ENCODE assay signal across 11 mouse cellular contexts in the genomic region with DNA sequence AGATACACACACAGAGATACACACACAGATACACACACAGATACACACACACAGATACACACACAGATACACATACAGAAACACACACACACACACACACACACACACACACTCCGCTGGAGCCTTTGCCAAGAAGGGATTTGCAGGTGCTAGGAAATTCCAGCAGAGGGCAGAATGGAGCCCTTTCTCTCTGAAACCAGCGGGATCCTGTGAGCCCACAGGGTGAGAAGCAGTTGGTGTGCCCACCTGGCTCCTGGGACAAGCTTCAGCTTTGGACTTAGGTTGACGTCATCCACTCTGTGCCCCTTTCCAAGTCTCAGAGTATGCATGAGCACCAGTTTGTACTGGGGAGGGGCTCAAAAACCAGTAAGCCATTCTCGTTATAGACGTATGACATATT. TPM values are rescaled to one million over a fixed set of nuclear protein-coding genes. Genes with fewer than 3 reads are reported as not detected.
DNase-seq lines count a peak whose midpoint lies in the region; ATAC-seq and TF ChIP-seq lines count a peak whose summit lies in the region.
"Had no signal": no experiment of that assay in that cellular context is flagged by ENCODE, and none has a peak within 500 bp of the region (broad histone marks: within the 10 kb centered on the region; RNA-seq: fewer than 3 reads in every experiment).

No protein-coding gene starts in this region.

- no peak for ATAC-seq in lung, embryonic 14.5 days (ENCODE audit: insufficient read depth)
- ATAC-seq in stomach, postnatal 0 days (ENCODE audit: low FRiP score, low TSS enrichment), result no peak

- H3K79me2 ChIP-seq in heart, adult 2 months (replicated peaks; ENCODE audit: control insufficient read depth, insufficient read depth, low read length), result no peaks in the 10 kb centered on the region

- H3K9me3 ChIP-seq in lung, embryonic 14.5 days (ENCODE audit: low read depth, low read length), result no peaks in the 10 kb centered on the region
- H3K9me3 ChIP-seq in stomach, postnatal 0 days (ENCODE audit: control insufficient read depth, low read length), result no peaks in the 10 kb centered on the region
- H3K9me3 ChIP-seq: limb, embryonic 13.5 days had no signal

- no peak overlapping the region for H3K4me2 ChIP-seq in lung, embryonic 14.5 days
- no peak overlapping the region for H3K4me2 ChIP-seq in stomach, postnatal 0 days (replicated peaks; ENCODE audit: low read depth)
- H3K4me2 ChIP-seq: limb, embryonic 13.5 days had no signal

- peak; percentile 22; the same call in 1 of the 2 replicates for TF ChIP-seq CTCF in heart, adult 2 months (IDR thresholded peaks at IDR 0.05)
- TF ChIP-seq CTCF in lung, embryonic 14.5 days (IDR thresholded peaks at IDR 0.05; ENCODE audit: low read depth), result peak; percentile 59
- TF ChIP-seq CTCF in bone marrow macrophage, adult 2 months (IDR thresholded peaks at IDR 0.05; ENCODE audit: low read depth, low read length), result peak; percentile 35; the same call in 1 of the 2 replicates
- peak; percentile 63 for TF ChIP-seq CTCF in stomach, postnatal 0 days (IDR thresholded peaks at IDR 0.05; ENCODE audit: low read depth)

- no peaks in the 10 kb centered on the region for H3K4me1 ChIP-seq in heart, adult 2 months (ENCODE audit: control insufficient read depth, insufficient read depth, low read length)
- H3K4me1 ChIP-seq in lung, embryonic 14.5 days (ENCODE audit: insufficient read depth), result no peaks in the 10 kb centered on the region
- no peaks in the 10 kb centered on the region for H3K4me1 ChIP-seq in bone marrow macrophage, adult 2 months (ENCODE audit: control insufficient read depth, insufficient read depth, low read length)
- no peaks in the 10 kb centered on the region for H3K4me1 ChIP-seq in stomach, postnatal 0 days (replicated peaks; ENCODE audit: control insufficient read depth, insufficient read depth)
- H3K4me1 ChIP-seq: limb, embryonic 13.5 days had no signal

- H3K27me3 ChIP-seq in heart, adult 2 months (ENCODE audit: control insufficient read depth, insufficient read depth, low read length), result no peaks in the 10 kb centered on the region
- no peaks in the 10 kb centered on the region for H3K27me3 ChIP-seq in lung, embryonic 14.5 days (ENCODE audit: insufficient read depth, low read length)
- no peaks in the 10 kb centered on the region for H3K27me3 ChIP-seq in stomach, postnatal 0 days (ENCODE audit: control insufficient read depth, insufficient read depth, low read length)
- H3K27me3 ChIP-seq: limb, embryonic 13.5 days had no signal

- TF ChIP-seq POLR2A in heart, adult 2 months (IDR thresholded peaks at IDR 0.05; ENCODE audit: insufficient read depth, low read depth, low read length), result no peak
- no peak for TF ChIP-seq POLR2A in bone marrow macrophage, adult 2 months (IDR thresholded peaks at IDR 0.05; ENCODE audit: borderline replicate concordance, low read depth, low read length)

- TF ChIP-seq EP300 in heart, adult 2 months (IDR thresholded peaks at IDR 0.05; ENCODE audit: insufficient read depth, low read depth, low read length), result no peak
- no peak for TF ChIP-seq EP300 in stomach, postnatal 0 days (optimal IDR thresholded peaks at IDR 0.05)

- 56% methylated on average over 5 of the region's 5 CpGs for WGBS in heart, adult 2 months
- 50% methylated on average over 5 of the region's 5 CpGs for WGBS in lung, embryonic 14.5 days
- 56% methylated on average over 5 of the region's 5 CpGs for WGBS in stomach, postnatal 0 days

- intact Hi-C loops in heart, adult 2 months (cut with DNase I), result no loop called here

- no peaks in the 10 kb centered on the region for H3K36me3 ChIP-seq in heart, adult 2 months (ENCODE audit: control insufficient read depth, insufficient read depth, low read length)
- H3K36me3 ChIP-seq in lung, embryonic 14.5 days (ENCODE audit: insufficient read depth), result no peaks in the 10 kb centered on the region
- H3K36me3 ChIP-seq in stomach, postnatal 0 days (ENCODE audit: control insufficient read depth, insufficient read depth, low read length), result no peaks in the 10 kb centered on the region
- H3K36me3 ChIP-seq: limb, embryonic 13.5 days had no signal

- no peak for DNase-seq in heart, adult 2 months
- no peak for DNase-seq in heart, adult 8-10 months (ENCODE audit: low spot score)
- DNase-seq in lung, embryonic 14.5 days, result peak; percentile 56
- no peak for DNase-seq in lung, postnatal 36 days
- no peak for DNase-seq in stomach, postnatal 0 days (ENCODE audit: low spot score)
- DNase-seq in spleen, adult 12 weeks (ENCODE audit: low spot score), result no peak
- DNase-seq in spleen, adult 18-20 months, result no peak
- DNase-seq: cerebellum, adult 9-10 months; gastrocnemius, postnatal 14 days had no signal

- H3K9ac ChIP-seq in heart, adult 2 months (ENCODE audit: low read depth, low read length), result no peak overlapping the region
- no peak overlapping the region for H3K9ac ChIP-seq in lung, embryonic 14.5 days
- H3K9ac ChIP-seq in stomach, postnatal 0 days (ENCODE audit: low read length), result no peak overlapping the region
- H3K9ac ChIP-seq: limb, embryonic 13.5 days had no signal

- H3K4me3 ChIP-seq in heart, adult 2 months, result no peak overlapping the region
- H3K4me3 ChIP-seq in lung, embryonic 14.5 days (ENCODE audit: low read depth, low read length), result no peak overlapping the region
- no peak overlapping the region for H3K4me3 ChIP-seq in bone marrow macrophage, adult 2 months (ENCODE audit: insufficient read depth, low read length)
- no peak overlapping the region for H3K4me3 ChIP-seq in stomach, postnatal 0 days (ENCODE audit: low read depth, low read length)
- H3K4me3 ChIP-seq: limb, embryonic 13.5 days had no signal

- H3K27ac ChIP-seq in heart, adult 2 months, result no peak overlapping the region
- H3K27ac ChIP-seq in lung, embryonic 14.5 days (ENCODE audit: low read depth), result no peak overlapping the region
- no peak overlapping the region for H3K27ac ChIP-seq in bone marrow macrophage, adult 2 months (ENCODE audit: insufficient read depth, low read depth, low read length)
- no peak overlapping the region for H3K27ac ChIP-seq in stomach, postnatal 0 days (replicated peaks)
- H3K27ac ChIP-seq: limb, embryonic 13.5 days had no signal

RNA-seq across cellular contexts. Expression of gene G3bp1, which starts 41.9 kb away (rescaled TPM):
- total RNA-seq in heart, adult 2 months (2021), result 10 to 100 TPM; 40.0 to 41.3 TPM
- polyA plus RNA-seq in heart, adult 2 months (2012; rRNA removed), result 22.0 and 31.6 TPM in 2 replicates
- total RNA-seq in heart, adult 8-10 months (2022), result 10 to 100 TPM; 39.4 to 45.2 (median 42.4) TPM
- polyA plus RNA-seq in lung, embryonic 14.5 days (2014; fragmentation: Nextera tagmentation; extraction: Ambion mirVana), result 203 and 217 TPM in 2 replicates
- 29.4 and 32.0 TPM in 2 replicates for polyA plus RNA-seq in bone marrow macrophage, adult 2 months (2012; ENCODE audit: insufficient read depth, insufficient read length, missing spikeins)
- 59.5 and 59.8 TPM in 2 replicates for polyA plus RNA-seq in stomach, postnatal 0 days (2015; fragmentation: Nextera tagmentation; extraction: Ambion mirVana)

RNA-seq across cellular contexts. Expression of gene Atox1, which starts 50.3 kb away (rescaled TPM):
- total RNA-seq in heart, adult 2 months (2021), result 100 to 1,000 TPM in 1 of 2 experiments, 10 to 100 TPM in 1; 98.6 to 112 TPM
- polyA plus RNA-seq in heart, adult 2 months (2012; rRNA removed), result 155 and 204 TPM in 2 replicates
- 100 to 1,000 TPM in 3 of 4 experiments, 10 to 100 TPM in 1; 94.6 to 115 (median 104) TPM for total RNA-seq in heart, adult 8-10 months (2022)
- polyA plus RNA-seq in lung, embryonic 14.5 days (2014; fragmentation: Nextera tagmentation; extraction: Ambion mirVana), result 506 and 535 TPM in 2 replicates
- 363 and 383 TPM in 2 replicates for polyA plus RNA-seq in bone marrow macrophage, adult 2 months (2012; ENCODE audit: insufficient read depth, insufficient read length, missing spikeins)
- polyA plus RNA-seq in stomach, postnatal 0 days (2015; fragmentation: Nextera tagmentation; extraction: Ambion mirVana), result 508 and 530 TPM in 2 replicates
